Mouse (Mus musculus): Measurements from ENCODE around the gene Diras1. TPM values are rescaled to one million over a fixed set of nuclear protein-coding genes. Genes with fewer than 3 reads are reported as not detected.

The Diras1 gene
- 37.8 and 61.2 TPM in 2 replicates for polyA plus RNA-seq (2021; fragmentation: Nextera tagmentation)
- long read RNA-seq, experiment 1, transcript Diras1-201 (2 exons, 2,953 nt): major isoform, 268 of 294 reads
- long read RNA-seq, experiment 1, partial matches to known transcripts: 24 of 294 reads
- long read RNA-seq, experiment 1, other reads (novel, unspliced or antisense): 1 of 294 reads
- long read RNA-seq, experiment 2, transcript Diras1-201 (2 exons, 2,953 nt): major isoform, 9 of 19 reads
- long read RNA-seq, experiment 2, partial matches to known transcripts: 0 of 19 reads
- long read RNA-seq, experiment 2, other reads (novel, unspliced or antisense): 10 of 19 reads

DNA sequence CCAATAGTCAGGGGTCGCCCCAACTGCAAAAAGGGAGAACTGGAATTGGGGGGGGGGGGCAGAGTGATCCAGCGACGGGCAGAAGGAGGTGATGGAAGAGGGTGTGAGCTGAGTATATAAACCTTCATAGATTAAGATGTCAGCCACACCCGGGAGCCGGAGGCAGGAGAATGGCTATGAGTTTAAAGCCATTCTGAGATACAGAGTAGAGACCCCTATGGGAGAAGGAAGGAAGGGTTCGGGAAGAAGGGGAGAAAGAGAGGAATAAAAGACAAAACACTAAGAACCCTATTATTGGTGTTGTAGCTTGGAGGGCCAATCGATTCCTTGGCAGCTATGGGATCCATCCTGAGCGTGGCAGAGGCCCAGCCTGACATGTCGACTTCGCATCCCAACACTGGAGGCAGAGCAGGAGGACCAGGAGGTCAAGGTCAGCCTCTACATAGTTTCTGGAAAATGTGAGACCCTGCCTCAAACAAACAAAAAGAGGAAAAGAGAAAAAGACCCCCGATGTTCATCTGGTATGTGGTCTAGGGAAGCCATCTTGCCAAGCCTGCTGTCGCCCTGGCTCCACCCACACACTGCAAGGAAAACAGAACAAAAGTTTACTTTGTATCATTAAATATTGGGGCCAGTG is at the start of gene Diras1:
Gene Diras1, minus strand, starts transcription at position 24 of the 637 bp plus-strand sequence.

DNA sequence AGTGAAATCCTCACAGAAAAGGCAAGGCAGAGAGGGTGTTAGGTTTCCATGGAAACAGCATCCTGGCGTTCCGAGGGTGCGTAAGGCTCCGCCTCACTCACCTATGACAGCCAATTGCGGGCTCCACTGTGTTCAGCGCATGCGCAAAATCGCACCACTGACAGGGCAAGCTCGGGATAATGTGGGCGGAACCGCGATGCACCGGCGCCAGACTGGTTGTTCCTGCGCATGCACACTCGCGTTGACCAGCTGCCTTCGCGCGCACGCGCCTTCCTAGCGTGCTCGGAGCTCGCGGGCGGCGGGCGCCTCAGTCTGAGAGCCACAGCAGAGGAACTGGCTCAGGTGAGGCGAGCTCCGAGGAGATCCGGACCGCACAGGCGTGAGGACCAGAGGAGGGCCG is 44.4 kb upstream of the Diras1 start, which contains the start of gene Thop1:
Gene Thop1, plus strand, starts transcription at position 200 of the 400 bp plus-strand sequence.

GRCm38 (mm10) chr10:81059603-81060543 is 34.4 kb upstream of the Diras1 start, which contains the start of gene Sgta:
Sgta (minus strand) TSS chr10:81060181.

DNA sequence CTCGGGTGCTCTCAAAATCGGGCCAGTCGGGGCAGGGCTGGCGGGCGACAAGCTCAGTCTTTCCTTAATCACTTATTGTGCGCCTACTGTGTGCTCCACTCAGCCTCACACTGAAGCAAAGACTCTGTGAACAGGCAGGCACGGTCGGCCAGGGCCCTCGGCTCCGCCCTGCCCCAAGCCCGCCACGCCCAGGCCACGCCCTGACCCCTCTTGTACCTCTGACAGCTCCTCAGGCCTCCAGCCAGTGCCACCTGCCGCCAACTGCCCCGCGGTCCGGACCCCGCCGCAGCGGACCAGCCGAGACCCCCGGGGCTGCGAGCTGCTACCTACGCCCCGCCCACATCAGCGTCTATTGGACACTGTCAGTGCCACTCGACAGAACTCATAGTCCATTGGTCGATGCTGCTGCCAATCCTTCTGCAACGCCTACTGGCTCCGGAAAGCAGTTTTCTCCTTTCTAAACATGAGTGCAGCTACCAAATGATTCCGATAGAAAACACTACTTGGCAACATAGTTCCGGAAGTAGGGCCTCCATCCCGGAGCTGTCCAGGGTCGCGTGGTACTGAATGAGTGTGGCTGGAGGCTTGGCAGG is 11.6 kb upstream of the Diras1 start, which contains the start of gene Slc39a3:
Gene Slc39a3, minus strand, starts transcription at position 439 of the 593 bp plus-strand sequence.

DNA sequence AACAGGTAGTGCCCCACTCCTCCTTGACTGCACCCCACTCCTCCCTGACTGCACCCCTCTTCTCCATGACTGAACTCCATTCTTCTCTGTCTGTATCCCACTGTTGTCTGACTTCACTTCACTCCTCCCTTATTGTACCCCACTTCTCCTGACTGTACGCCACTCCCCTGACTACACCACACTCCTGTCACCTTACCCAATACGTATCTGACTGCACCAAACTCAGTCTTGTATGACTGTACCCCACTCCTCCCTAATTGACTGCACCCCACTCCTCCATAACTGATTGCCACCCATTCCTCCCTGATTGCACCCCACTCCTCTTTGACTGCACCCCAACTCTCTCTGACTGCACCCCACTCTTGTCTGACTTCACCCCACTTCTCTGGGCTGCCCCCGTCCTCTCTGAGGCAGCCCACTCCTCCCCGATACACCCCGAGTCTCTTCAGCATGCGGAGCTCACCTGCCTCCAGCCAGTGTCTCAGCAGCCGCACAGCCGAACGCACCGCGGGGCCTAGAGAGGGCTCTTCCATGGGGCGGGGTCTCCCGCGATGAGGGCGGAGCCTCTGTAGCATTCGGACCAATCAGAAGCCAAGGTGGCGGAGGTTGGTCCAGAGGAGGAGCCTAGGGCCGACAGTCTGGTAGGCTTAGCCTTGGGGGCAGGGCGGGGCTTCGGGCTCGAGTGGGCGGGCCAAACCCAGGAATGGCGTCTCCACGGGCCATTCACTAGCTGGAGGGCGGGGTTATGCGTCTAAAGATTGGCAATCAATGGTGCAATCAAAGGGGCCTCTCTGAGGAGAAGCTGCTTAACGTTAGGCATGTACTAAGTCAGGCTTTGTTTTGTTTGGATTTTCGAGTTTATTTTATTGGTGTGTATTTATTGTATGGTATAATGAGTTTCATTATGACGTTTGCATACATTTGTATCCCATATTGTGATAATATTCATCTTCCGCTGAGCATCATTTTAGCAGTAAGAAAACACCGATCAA is 10.8 kb downstream of the Diras1 start, which contains the start of gene Gng7:
Gene Gng7, minus strand, starts transcription at position 553 of the 992 bp plus-strand sequence.

Other genes with a start within 250 kb of the Diras1 start
- 5.5 and 41.9 TPM in 2 replicates for gene Sf3a2, start 227.5 kb downstream of the Diras1 start, polyA plus RNA-seq (2021; fragmentation: Nextera tagmentation)
- gene Plekhj1, start 227.0 kb downstream of the Diras1 start, polyA plus RNA-seq (2021; fragmentation: Nextera tagmentation): 92.8 and 104 TPM in 2 replicates
- gene Amh, start 220.4 kb downstream of the Diras1 start, polyA plus RNA-seq (2021; fragmentation: Nextera tagmentation): 0.16 TPM in 1 of 2 replicates, not detected in the other
- 13.2 and 15.5 TPM in 2 replicates for gene Jsrp1, start 212.2 kb downstream of the Diras1 start, polyA plus RNA-seq (2021; fragmentation: Nextera tagmentation)
- gene Oaz1, start 199.0 kb downstream of the Diras1 start, polyA plus RNA-seq (2021; fragmentation: Nextera tagmentation): 2,247 and 2,738 TPM in 2 replicates
- gene Lingo3, start 181.6 kb downstream of the Diras1 start, polyA plus RNA-seq (2021; fragmentation: Nextera tagmentation): 22.3 and 23.9 TPM in 2 replicates
- gene Lsm7, start 170.5 kb downstream of the Diras1 start, polyA plus RNA-seq (2021; fragmentation: Nextera tagmentation): 357 and 416 TPM in 2 replicates
- gene Sppl2b, start 170.4 kb downstream of the Diras1 start, polyA plus RNA-seq (2021; fragmentation: Nextera tagmentation): 17.6 and 18.7 TPM in 2 replicates
- gene Tmprss9, start 153.8 kb downstream of the Diras1 start, polyA plus RNA-seq (2021; fragmentation: Nextera tagmentation): 0.20 and 0.21 TPM in 2 replicates
- 532 and 700 TPM in 2 replicates for gene Timm13, start 124.7 kb downstream of the Diras1 start, polyA plus RNA-seq (2021; fragmentation: Nextera tagmentation)
- 4.0 and 4.5 TPM in 2 replicates for gene Lmnb2, start 107.4 kb downstream of the Diras1 start, polyA plus RNA-seq (2021; fragmentation: Nextera tagmentation)
- gene Gadd45b, start 95.6 kb downstream of the Diras1 start, polyA plus RNA-seq (2021; fragmentation: Nextera tagmentation): 18.5 and 19.5 TPM in 2 replicates
- 51.0 and 79.6 TPM in 2 replicates for gene Gng7, start 10.7 kb downstream of the Diras1 start, polyA plus RNA-seq (2021; fragmentation: Nextera tagmentation)
- 31.5 and 39.4 TPM in 2 replicates for gene Slc39a3, start 11.8 kb upstream of the Diras1 start, polyA plus RNA-seq (2021; fragmentation: Nextera tagmentation)
- 216 and 260 TPM in 2 replicates for gene Sgta, start 34.5 kb upstream of the Diras1 start, polyA plus RNA-seq (2021; fragmentation: Nextera tagmentation)
- gene Thop1, start 44.4 kb upstream of the Diras1 start, polyA plus RNA-seq (2021; fragmentation: Nextera tagmentation): 20.8 and 27.8 TPM in 2 replicates
- 0.36 and 0.86 TPM in 2 replicates for gene Creb3l3, start 73.2 kb upstream of the Diras1 start, polyA plus RNA-seq (2021; fragmentation: Nextera tagmentation)
- gene Map2k2, start 80.3 kb upstream of the Diras1 start, polyA plus RNA-seq (2021; fragmentation: Nextera tagmentation): 111 and 115 TPM in 2 replicates
- gene Zbtb7a, start 109.6 kb upstream of the Diras1 start, polyA plus RNA-seq (2021; fragmentation: Nextera tagmentation): 93.9 and 115 TPM in 2 replicates
- gene Pias4, start 142.3 kb upstream of the Diras1 start, polyA plus RNA-seq (2021; fragmentation: Nextera tagmentation): 19.6 and 22.7 TPM in 2 replicates
- gene Eef2, start 151.0 kb upstream of the Diras1 start, polyA plus RNA-seq (2021; fragmentation: Nextera tagmentation): 720 and 722 TPM in 2 replicates
- 1.8 and 81.3 TPM in 2 replicates for gene Dapk3, start 157.3 kb upstream of the Diras1 start, polyA plus RNA-seq (2021; fragmentation: Nextera tagmentation)
- 0.09 TPM in 1 of 2 replicates, not detected in the other for gene 4930442H23Rik, start 158.2 kb upstream of the Diras1 start, polyA plus RNA-seq (2021; fragmentation: Nextera tagmentation)
- not detected in 2 replicates for gene Nmrk2, start 176.4 kb upstream of the Diras1 start, polyA plus RNA-seq (2021; fragmentation: Nextera tagmentation)
- 50.9 and 79.7 TPM in 2 replicates for gene Atcay, start 205.2 kb upstream of the Diras1 start, polyA plus RNA-seq (2021; fragmentation: Nextera tagmentation)
- 25.5 and 28.7 TPM in 2 replicates for gene Zfr2, start 207.5 kb upstream of the Diras1 start, polyA plus RNA-seq (2021; fragmentation: Nextera tagmentation)
- 125 and 168 TPM in 2 replicates for gene Matk, start 227.3 kb upstream of the Diras1 start, polyA plus RNA-seq (2021; fragmentation: Nextera tagmentation)
- 120 and 129 TPM in 2 replicates for gene Mrpl54, start 241.3 kb upstream of the Diras1 start, polyA plus RNA-seq (2021; fragmentation: Nextera tagmentation)
- 20.8 and 21.3 TPM in 2 replicates for gene Apba3, start 241.3 kb upstream of the Diras1 start, polyA plus RNA-seq (2021; fragmentation: Nextera tagmentation)

Data from left cerebral cortex, adult 6 months (tissue).